ENCODE assay signal across 11 mouse cellular contexts in genomic region chr11:120628601-120629340, GRCm38 (mm10). TPM values are rescaled to one million over a fixed set of nuclear protein-coding genes. Genes with fewer than 3 reads are reported as not detected.
A peak's percentile ranks its signal among the peaks of the same experiment; 100 is the strongest.
DNase-seq lines count a peak whose midpoint lies in the region; ATAC-seq and TF ChIP-seq lines count a peak whose summit lies in the region.
"Had no signal": no experiment of that assay in that cellular context is flagged by ENCODE, and none has a peak within 500 bp of the region (broad histone marks: within the 10 kb centered on the region; RNA-seq: fewer than 3 reads in every experiment).

No protein-coding gene starts in this region.

- peak overlapping the region; percentile 69 for H3K4me3 ChIP-seq in gastrocnemius, adult 2 months
- H3K4me3 ChIP-seq in lung, postnatal 0 days (ENCODE audit: low read depth, low read length): no peak overlapping the region
- no peak overlapping the region for H3K4me3 ChIP-seq in intestine, embryonic 16.5 days (ENCODE audit: low read length)
- H3K4me3 ChIP-seq in neural tube, embryonic 15.5 days (replicated peaks): no peak overlapping the region
- no peak overlapping the region for H3K4me3 ChIP-seq in hindbrain, embryonic 14.5 days (replicated peaks; ENCODE audit: low read length)
- H3K4me3 ChIP-seq: embryonic facial prominence, embryonic 15.5 days had no signal

- no peak overlapping the region for H3K9ac ChIP-seq in lung, postnatal 0 days (replicated peaks; ENCODE audit: low read depth)
- peak overlapping the region; percentile 42; the same call in 1 of the 2 replicates for H3K9ac ChIP-seq in intestine, embryonic 16.5 days (ENCODE audit: low read depth, low read length)
- H3K9ac ChIP-seq in neural tube, embryonic 15.5 days (replicated peaks): no peak overlapping the region
- no peak overlapping the region for H3K9ac ChIP-seq in hindbrain, embryonic 14.5 days
- H3K9ac ChIP-seq: embryonic facial prominence, embryonic 15.5 days had no signal

- peaks cover 23% of the 10 kb centered on the region for H3K4me1 ChIP-seq in lung, postnatal 0 days (ENCODE audit: insufficient read depth, low read depth, low read length)
- peaks cover 40% of the 10 kb centered on the region for H3K4me1 ChIP-seq in intestine, embryonic 16.5 days (ENCODE audit: control insufficient read depth, insufficient read depth, low read length)
- peaks cover 61% of the 10 kb centered on the region for H3K4me1 ChIP-seq in neural tube, embryonic 15.5 days
- peaks cover 47% of the 10 kb centered on the region for H3K4me1 ChIP-seq in hindbrain, embryonic 14.5 days (replicated peaks; ENCODE audit: control insufficient read depth, insufficient read depth, low read length)

- H3K36me3 ChIP-seq in lung, postnatal 0 days (ENCODE audit: insufficient read depth, low read length): no peaks in the 10 kb centered on the region
- peaks cover 5% of the 10 kb centered on the region; the same call in 1 of the 2 replicates for H3K36me3 ChIP-seq in intestine, embryonic 16.5 days (ENCODE audit: control insufficient read depth, insufficient read depth, low read length)
- peaks cover 18% of the 10 kb centered on the region for H3K36me3 ChIP-seq in neural tube, embryonic 15.5 days
- H3K36me3 ChIP-seq in hindbrain, embryonic 14.5 days (replicated peaks; ENCODE audit: control insufficient read depth, insufficient read depth): peaks cover 27% of the 10 kb centered on the region

- no peak for TF ChIP-seq CTCF in gastrocnemius, adult 2 months (IDR thresholded peaks at IDR 0.05)
- no peak for TF ChIP-seq CTCF in lung, postnatal 0 days (IDR thresholded peaks at IDR 0.05)

- H3K4me2 ChIP-seq in lung, postnatal 0 days (replicated peaks; ENCODE audit: low read depth, low read length): 0 out of 2 replicates have a peak overlapping the region, but pooled peaks have one; percentile 11
- no peak overlapping the region for H3K4me2 ChIP-seq in intestine, embryonic 16.5 days (ENCODE audit: low read depth, low read length)
- H3K4me2 ChIP-seq in neural tube, embryonic 15.5 days: peak overlapping the region; percentile 11; the same call in 1 of the 2 replicates
- H3K4me2 ChIP-seq in hindbrain, embryonic 14.5 days (replicated peaks): no peak overlapping the region

- peak overlapping the region; percentile 98 for H3K27ac ChIP-seq in gastrocnemius, adult 2 months
- peak overlapping the region; percentile 70; the same call in 1 of the 2 replicates for H3K27ac ChIP-seq in lung, postnatal 0 days (ENCODE audit: low read length)
- H3K27ac ChIP-seq in intestine, embryonic 16.5 days (ENCODE audit: low read length): peak overlapping the region; percentile 31; the same call in 1 of the 2 replicates
- no peak overlapping the region for H3K27ac ChIP-seq in neural tube, embryonic 15.5 days (replicated peaks)
- H3K27ac ChIP-seq in hindbrain, embryonic 14.5 days: no peak overlapping the region

- DNase-seq in gastrocnemius, adult 2 months: no peak
- DNase-seq in gastrocnemius, adult 8-10 months (ENCODE audit: low spot score in 2 of 2): no peak
- DNase-seq in lung, postnatal 0 days (ENCODE audit: low spot score): no peak
- DNase-seq in lung, postnatal 10 days: no peak
- no peak for DNase-seq in hindbrain, embryonic 14.5 days (ENCODE audit: low spot score)
- DNase-seq: right cerebral cortex, postnatal 14 days had no signal

- TF ChIP-seq EP300 in lung, postnatal 0 days (IDR thresholded peaks at IDR 0.05): no peak

- intact Hi-C loops in gastrocnemius, adult 2 months (cut with DNase I): no loop called here

- H3K9me3 ChIP-seq in lung, postnatal 0 days (ENCODE audit: low read length): no peaks in the 10 kb centered on the region
- H3K9me3 ChIP-seq in intestine, embryonic 16.5 days (ENCODE audit: control insufficient read depth, low read length): no peaks in the 10 kb centered on the region
- H3K9me3 ChIP-seq in neural tube, embryonic 15.5 days (replicated peaks): no peaks in the 10 kb centered on the region
- no peaks in the 10 kb centered on the region for H3K9me3 ChIP-seq in hindbrain, embryonic 14.5 days (ENCODE audit: control insufficient read depth, low read length)
- H3K9me3 ChIP-seq: embryonic facial prominence, embryonic 15.5 days had no signal

- no peak for ATAC-seq in lung, postnatal 0 days
- ATAC-seq in intestine, embryonic 16.5 days: no peak
- ATAC-seq in neural tube, embryonic 15.5 days (ENCODE audit: low FRiP score): no peak
- ATAC-seq in monocyte, adult 5-6 weeks (replicated peaks; ENCODE audit: insufficient number of reproducible peaks, low FRiP score, low TSS enrichment, poor library complexity, severe bottlenecking): no peak
- ATAC-seq in hindbrain, embryonic 14.5 days (ENCODE audit: low FRiP score): no peak

- H3K27me3 ChIP-seq in lung, postnatal 0 days (replicated peaks; ENCODE audit: insufficient read depth, low read length): no peaks in the 10 kb centered on the region
- H3K27me3 ChIP-seq in intestine, embryonic 16.5 days (replicated peaks; ENCODE audit: control insufficient read depth, insufficient read depth, low read length): no peaks in the 10 kb centered on the region
- H3K27me3 ChIP-seq in neural tube, embryonic 15.5 days (replicated peaks): no peaks in the 10 kb centered on the region
- no peaks in the 10 kb centered on the region for H3K27me3 ChIP-seq in hindbrain, embryonic 14.5 days (ENCODE audit: control insufficient read depth, insufficient read depth, low read length)
- H3K27me3 ChIP-seq: embryonic facial prominence, embryonic 15.5 days had no signal

- WGBS in lung, postnatal 0 days: 90% methylated on average over 23 of the region's 23 CpGs
- WGBS in intestine, embryonic 16.5 days: 93% methylated on average over 23 of the region's 23 CpGs
- WGBS in neural tube, embryonic 15.5 days: 96% methylated on average over 23 of the region's 23 CpGs
- WGBS in hindbrain, embryonic 14.5 days: 93% methylated on average over 23 of the region's 23 CpGs

RNA-seq across cellular contexts. Expression of gene Sirt7, which starts 3.7 kb away (rescaled TPM):
- total RNA-seq in gastrocnemius, adult 2 months (2021): 1 to 10 TPM; 4.1 to 4.7 TPM
- total RNA-seq in gastrocnemius, adult 8-10 months (2022): 1 to 10 TPM; 2.6 to 4.5 (median 3.8) TPM
- polyA plus RNA-seq in lung, postnatal 0 days (2015; fragmentation: Nextera tagmentation; extraction: Ambion mirVana): 45.3 and 46.0 TPM in 2 replicates
- polyA plus RNA-seq in intestine, embryonic 16.5 days (2015; fragmentation: Nextera tagmentation; extraction: Ambion mirVana): 47.7 and 52.9 TPM in 2 replicates
- 43.2 and 45.1 TPM in 2 replicates for polyA plus RNA-seq in neural tube, embryonic 15.5 days (2015; fragmentation: Nextera tagmentation; extraction: Ambion mirVana)
- 131 to 192 TPM (median 132 TPM) in 3 replicates for total RNA-seq in monocyte, adult 5-6 weeks (2017)
- polyA plus RNA-seq in hindbrain, embryonic 14.5 days (2014; fragmentation: Nextera tagmentation; extraction: Ambion mirVana): 35.5 and 37.0 TPM in 2 replicates

RNA-seq across cellular contexts. Expression of gene Mafg, which starts 4.6 kb away (rescaled TPM):
- 10 to 100 TPM; 53.1 to 68.2 TPM for total RNA-seq in gastrocnemius, adult 2 months (2021)
- total RNA-seq in gastrocnemius, adult 8-10 months (2022): 10 to 100 TPM; 49.5 to 63.3 (median 59.3) TPM
- polyA plus RNA-seq in lung, postnatal 0 days (2015; fragmentation: Nextera tagmentation; extraction: Ambion mirVana): 25.9 and 28.3 TPM in 2 replicates
- polyA plus RNA-seq in intestine, embryonic 16.5 days (2015; fragmentation: Nextera tagmentation; extraction: Ambion mirVana): 16.3 and 16.9 TPM in 2 replicates
- 40.1 and 41.0 TPM in 2 replicates for polyA plus RNA-seq in neural tube, embryonic 15.5 days (2015; fragmentation: Nextera tagmentation; extraction: Ambion mirVana)
- total RNA-seq in monocyte, adult 5-6 weeks (2017): 28.8 to 34.0 TPM (median 33.8 TPM) in 3 replicates
- 35.4 and 37.8 TPM in 2 replicates for polyA plus RNA-seq in hindbrain, embryonic 14.5 days (2014; fragmentation: Nextera tagmentation; extraction: Ambion mirVana)

RNA-seq across cellular contexts. Expression of gene Pcyt2, which starts 11.0 kb away (rescaled TPM):
- total RNA-seq in gastrocnemius, adult 2 months (2021): 10 to 100 TPM; 30.6 to 39.2 TPM
- total RNA-seq in gastrocnemius, adult 8-10 months (2022): 10 to 100 TPM; 20.0 to 26.8 (median 26.0) TPM
- polyA plus RNA-seq in lung, postnatal 0 days (2015; fragmentation: Nextera tagmentation; extraction: Ambion mirVana): 93.9 and 102 TPM in 2 replicates
- polyA plus RNA-seq in intestine, embryonic 16.5 days (2015; fragmentation: Nextera tagmentation; extraction: Ambion mirVana): 393 and 441 TPM in 2 replicates
- 224 and 248 TPM in 2 replicates for polyA plus RNA-seq in neural tube, embryonic 15.5 days (2015; fragmentation: Nextera tagmentation; extraction: Ambion mirVana)
- 26.9 to 43.7 TPM (median 32.9 TPM) in 3 replicates for total RNA-seq in monocyte, adult 5-6 weeks (2017)
- polyA plus RNA-seq in hindbrain, embryonic 14.5 days (2014; fragmentation: Nextera tagmentation; extraction: Ambion mirVana): 173 and 181 TPM in 2 replicates

RNA-seq across cellular contexts. Expression of gene Pycr1, which starts 14.8 kb away (rescaled TPM):
- total RNA-seq in gastrocnemius, adult 2 months (2021): 1 to 10 TPM; 3.5 to 3.8 TPM
- total RNA-seq in gastrocnemius, adult 8-10 months (2022): 1 to 10 TPM; 3.7 to 5.3 (median 4.8) TPM
- polyA plus RNA-seq in lung, postnatal 0 days (2015; fragmentation: Nextera tagmentation; extraction: Ambion mirVana): 6.9 and 7.1 TPM in 2 replicates
- polyA plus RNA-seq in intestine, embryonic 16.5 days (2015; fragmentation: Nextera tagmentation; extraction: Ambion mirVana): 24.8 and 26.6 TPM in 2 replicates
- polyA plus RNA-seq in neural tube, embryonic 15.5 days (2015; fragmentation: Nextera tagmentation; extraction: Ambion mirVana): 19.1 and 20.8 TPM in 2 replicates
- total RNA-seq in monocyte, adult 5-6 weeks (2017): 0.57 to 0.58 TPM in 2 of 3 replicates, not detected in the other
- polyA plus RNA-seq in hindbrain, embryonic 14.5 days (2014; fragmentation: Nextera tagmentation; extraction: Ambion mirVana): 16.8 and 17.9 TPM in 2 replicates

RNA-seq across cellular contexts. Expression of gene Myadml2, which starts 19.2 kb away (rescaled TPM):
- 100 to 1,000 TPM; 109 to 157 TPM for total RNA-seq in gastrocnemius, adult 2 months (2021)
- total RNA-seq in gastrocnemius, adult 8-10 months (2022): 100 to 1,000 TPM; 112 to 153 (median 132) TPM
- 0.46 TPM in 1 of 2 replicates, not detected in the other for polyA plus RNA-seq in lung, postnatal 0 days (2015; fragmentation: Nextera tagmentation; extraction: Ambion mirVana)
- 0.26 TPM in 1 of 2 replicates, not detected in the other for polyA plus RNA-seq in intestine, embryonic 16.5 days (2015; fragmentation: Nextera tagmentation; extraction: Ambion mirVana)
- polyA plus RNA-seq in neural tube, embryonic 15.5 days (2015; fragmentation: Nextera tagmentation; extraction: Ambion mirVana): 2.5 and 2.6 TPM in 2 replicates
- not detected in 3 replicates for total RNA-seq in monocyte, adult 5-6 weeks (2017)
- 1.1 and 1.4 TPM in 2 replicates for polyA plus RNA-seq in hindbrain, embryonic 14.5 days (2014; fragmentation: Nextera tagmentation; extraction: Ambion mirVana)
- total RNA-seq: adrenal gland, postnatal 25 days had no signal

Comparison
In these comparisons a context has a peak if more than half of its experiments do, and no peak if none do; other contexts are left out.
1. H3K27ac ChIP-seq: peak in gastrocnemius, adult 2 months (single experiment), lung, postnatal 0 days (single experiment) and intestine, embryonic 16.5 days (single experiment); none in neural tube, embryonic 15.5 days (single experiment) and hindbrain, embryonic 14.5 days (single experiment).
2. H3K4me2 ChIP-seq: peak in lung, postnatal 0 days (single experiment) and neural tube, embryonic 15.5 days (single experiment); none in intestine, embryonic 16.5 days (single experiment) and hindbrain, embryonic 14.5 days (single experiment).